Mouse (Mus musculus): ENCODE data around the gene Ankle2. TPM values are rescaled to one million over a fixed set of nuclear protein-coding genes. Genes with fewer than 3 reads are reported as not detected.

The Ankle2 gene
- polyA plus RNA-seq, 1 experiment from 2014 or later: 22.8 TPM

DNA sequence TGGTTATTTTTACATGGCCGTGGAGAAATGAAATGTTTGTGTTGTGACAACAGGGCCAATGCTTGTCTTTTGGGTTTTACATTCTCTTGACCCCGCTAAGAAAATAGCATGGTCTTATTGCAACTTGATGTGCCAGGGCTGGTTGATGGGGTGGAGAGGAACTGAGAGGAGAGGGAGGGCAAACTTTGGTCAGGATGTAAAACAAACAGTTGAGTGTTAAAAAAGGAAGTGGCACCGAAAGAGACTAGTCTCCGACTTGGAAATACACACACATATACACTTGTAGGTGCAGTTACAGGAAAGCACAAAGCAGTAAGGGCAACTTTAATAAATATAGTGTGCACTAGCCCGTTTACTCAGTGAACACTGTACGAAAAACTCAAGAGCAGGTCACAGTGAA is 1.5 kb downstream of the Ankle2 start:
- Histone ChIP-seq H3K27me3 (no peaks in the 10 kb centered on the region), H3K4me2 (peak overlapping the region; percentile 66), H3K9ac (no peak overlapping the region), H3K4me1 (replicated peaks) (peaks cover 24% of the 10 kb centered on the region), H3K36me3 (peaks cover 32% of the 10 kb centered on the region), H3K4me3 (peak overlapping the region; percentile 99; the same call in 1 of the 2 replicates), H3K27ac (no peak overlapping the region), H3K9me3 (no peaks in the 10 kb centered on the region)
- WGBS: 95% methylated on average over 6 of the region's 6 CpGs
- ATAC-seq (ENCODE audit: low FRiP score): no peak

DNA sequence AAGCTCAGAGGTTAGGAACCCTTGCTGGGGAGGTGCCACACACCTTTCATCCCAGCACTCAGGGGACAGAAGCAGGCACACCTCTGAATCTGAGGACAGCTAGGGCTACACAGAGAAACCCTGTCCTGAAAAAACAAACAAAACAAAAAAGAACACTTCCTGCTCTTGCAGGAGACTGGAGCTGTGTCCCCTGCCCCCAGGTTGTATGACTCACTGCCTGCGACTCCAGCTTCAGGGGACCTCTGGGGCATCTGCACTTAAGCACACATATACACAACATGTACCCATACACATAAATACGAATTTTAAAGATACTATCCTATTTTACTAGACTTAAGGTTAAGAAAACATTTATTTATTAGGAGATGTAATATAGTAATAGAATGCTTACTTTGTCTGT is 13.3 kb downstream of the Ankle2 start:
- Histone ChIP-seq H3K9ac (no peak overlapping the region), H3K9me3 (no peaks in the 10 kb centered on the region), H3K36me3 (peaks cover 94% of the 10 kb centered on the region), H3K27ac (no peak overlapping the region), H3K4me2 (no peak overlapping the region), H3K4me3 (no peak overlapping the region), H3K27me3 (no peaks in the 10 kb centered on the region), H3K4me1 (replicated peaks) (no peaks in the 10 kb centered on the region)
- ATAC-seq (ENCODE audit: low FRiP score): no peak
- WGBS: 89% methylated on average over 2 of the region's 2 CpGs

DNA sequence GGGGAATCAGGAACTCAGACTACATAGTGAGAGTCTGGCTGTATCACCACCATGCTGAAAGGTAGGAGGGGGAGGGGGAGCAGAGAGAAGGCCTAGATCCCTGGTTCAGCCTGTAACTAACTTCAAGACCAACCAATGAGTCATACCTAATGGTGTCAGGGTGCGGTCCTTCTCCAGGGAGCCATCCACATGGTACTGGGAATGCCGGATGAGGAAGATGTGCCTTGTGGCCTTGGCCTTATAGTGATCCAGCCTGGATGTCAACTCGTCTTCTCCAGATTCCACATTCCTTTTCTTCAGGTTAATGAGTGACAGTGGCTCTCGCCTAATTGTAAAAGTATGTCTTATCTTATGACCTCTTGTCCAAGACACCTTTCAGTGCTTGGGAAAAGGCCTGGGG is 36.1 kb downstream of the Ankle2 start:
- H3K9me3 ChIP-seq: no peaks in the 10 kb centered on the region
- no peak overlapping the region for H3K27ac ChIP-seq
- ATAC-seq (ENCODE audit: low FRiP score): no peak
- peaks cover 45% of the 10 kb centered on the region for H3K36me3 ChIP-seq
- no peak overlapping the region for H3K4me2 ChIP-seq
- 93% methylated on average over 4 of the region's 4 CpGs for WGBS
- H3K4me1 ChIP-seq (replicated peaks): peaks cover 18% of the 10 kb centered on the region
- no peak overlapping the region for H3K9ac ChIP-seq
- no peak overlapping the region for H3K4me3 ChIP-seq
- H3K27me3 ChIP-seq: no peaks in the 10 kb centered on the region

DNA sequence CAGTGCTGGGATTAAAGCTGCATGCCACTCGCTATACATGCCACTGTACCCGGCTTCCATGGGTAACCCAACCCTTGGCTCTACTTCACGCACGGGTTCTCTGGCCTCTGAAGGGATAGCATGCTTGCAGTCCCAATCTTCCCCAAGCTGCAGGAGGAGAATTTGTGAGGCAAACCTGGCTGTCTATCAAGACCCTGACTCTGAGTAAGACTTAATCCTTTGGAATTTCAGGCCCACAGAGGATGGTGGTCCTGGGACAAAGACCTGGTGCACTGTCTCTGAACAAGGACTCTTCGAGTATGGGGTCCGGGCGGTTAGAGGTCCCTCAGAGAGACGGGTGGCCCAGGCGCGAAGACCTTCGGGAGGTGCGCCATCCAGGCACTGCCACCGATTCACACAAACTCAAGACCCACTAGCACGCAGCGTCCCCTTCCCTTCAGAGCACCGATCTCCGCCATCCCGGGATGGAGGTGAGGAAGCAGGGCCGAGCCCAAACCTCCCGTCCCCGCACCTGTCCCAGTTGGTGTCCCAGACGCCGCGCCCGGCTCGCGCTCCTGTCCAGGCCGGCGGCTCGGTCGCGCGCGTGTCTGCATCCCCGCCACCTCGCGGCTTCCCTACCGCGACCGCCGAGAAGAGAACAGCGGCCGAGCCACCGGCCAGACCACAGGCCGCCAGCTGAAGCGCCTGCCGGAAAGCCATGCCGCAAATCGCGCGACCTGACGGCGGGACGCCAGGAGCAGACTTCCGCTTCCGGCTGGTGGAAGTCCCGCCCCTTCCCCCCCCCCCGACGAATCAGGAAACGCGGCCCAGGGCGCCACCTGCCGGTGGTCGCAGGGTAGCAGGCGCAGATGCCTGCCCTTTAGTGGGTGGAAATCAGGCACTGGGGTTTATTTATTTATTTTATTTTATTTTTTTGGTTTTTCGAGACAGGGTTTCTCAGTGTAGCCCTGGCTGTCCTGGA is 38.6 kb downstream of the Ankle2 start, which contains the start of gene Pgam5:
Gene Pgam5 (minus strand): TSS at position 773 of the 961 bp plus-strand sequence.
- H3K27ac ChIP-seq: peak within 1 kb of the TSS; percentile 76
- H3K4me3 ChIP-seq: peak within 1 kb of the TSS; percentile 98
- WGBS: under 1% methylated on average over 62 of the region's 66 CpGs
- peak; percentile 87 for ATAC-seq (ENCODE audit: low FRiP score)
- peak within 1 kb of the TSS; percentile 99 for H3K4me2 ChIP-seq
- H3K4me1 ChIP-seq (replicated peaks): peaks cover 18% of the 10 kb centered on the region
- no peaks in the 10 kb centered on the region for H3K27me3 ChIP-seq
- H3K36me3 ChIP-seq: peaks cover 33% of the 10 kb centered on the region
- no peaks in the 10 kb centered on the region for H3K9me3 ChIP-seq
- peak within 1 kb of the TSS; percentile 96 for H3K9ac ChIP-seq

DNA sequence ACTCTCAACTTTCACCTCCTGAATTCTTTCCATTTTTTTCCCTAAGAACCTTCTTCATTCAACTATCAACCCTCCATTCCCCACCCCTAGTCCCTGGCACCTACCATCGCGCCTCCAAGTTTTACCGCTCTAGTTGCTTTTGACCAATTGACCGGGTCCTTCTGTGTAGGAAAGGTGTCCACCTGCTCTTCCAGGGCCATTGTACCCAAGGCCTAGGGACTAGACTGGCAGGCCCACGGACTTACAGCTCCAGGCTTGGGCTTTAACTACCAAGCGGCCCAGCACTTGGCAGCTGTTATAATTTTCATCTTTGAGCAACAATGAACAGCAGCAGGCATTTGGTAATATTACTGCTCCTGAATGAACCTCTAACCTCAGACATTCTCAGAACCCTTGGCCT is 39.4 kb downstream of the Ankle2 start:
- WGBS: 90% methylated on average over 6 of the region's 6 CpGs
- Histone ChIP-seq H3K9ac (no peak overlapping the region), H3K9me3 (no peaks in the 10 kb centered on the region), H3K27ac (no peak overlapping the region), H3K4me1 (replicated peaks) (peaks cover 18% of the 10 kb centered on the region), H3K27me3 (no peaks in the 10 kb centered on the region), H3K4me2 (no peak overlapping the region), H3K36me3 (peaks cover 24% of the 10 kb centered on the region), H3K4me3 (no peak overlapping the region)
- peak; percentile 9; the same call in 1 of the 2 replicates for ATAC-seq (ENCODE audit: low FRiP score)

DNA sequence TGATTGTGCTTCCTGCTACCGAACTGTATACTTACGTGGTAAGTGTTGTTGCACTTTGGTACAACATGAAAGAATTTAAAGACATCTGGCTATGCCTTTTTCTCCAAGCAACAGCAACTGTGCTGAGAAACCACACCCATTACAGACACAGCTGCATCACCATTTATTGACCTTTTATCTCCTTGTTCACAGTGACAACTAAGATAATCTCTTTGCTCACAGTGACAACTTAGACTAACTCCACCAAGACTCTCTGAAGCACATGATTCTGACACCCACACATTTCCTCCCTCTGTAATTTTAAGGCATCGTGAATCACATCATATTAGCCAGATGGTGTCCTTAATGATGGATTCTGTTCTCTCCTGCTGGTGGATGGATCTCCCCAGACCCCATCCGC is 43.3 kb downstream of the Ankle2 start:
- Histone ChIP-seq H3K9me3 (no peaks in the 10 kb centered on the region), H3K4me1 (replicated peaks) (peaks cover under 1% of the 10 kb centered on the region), H3K27me3 (no peaks in the 10 kb centered on the region), H3K36me3 (no peaks in the 10 kb centered on the region), H3K4me2 (no peak overlapping the region), H3K27ac (no peak overlapping the region), H3K9ac (no peak overlapping the region), H3K4me3 (no peak overlapping the region)
- 92% methylated on average over 4 of the region's 4 CpGs for WGBS
- ATAC-seq (ENCODE audit: low FRiP score): no peak

DNA sequence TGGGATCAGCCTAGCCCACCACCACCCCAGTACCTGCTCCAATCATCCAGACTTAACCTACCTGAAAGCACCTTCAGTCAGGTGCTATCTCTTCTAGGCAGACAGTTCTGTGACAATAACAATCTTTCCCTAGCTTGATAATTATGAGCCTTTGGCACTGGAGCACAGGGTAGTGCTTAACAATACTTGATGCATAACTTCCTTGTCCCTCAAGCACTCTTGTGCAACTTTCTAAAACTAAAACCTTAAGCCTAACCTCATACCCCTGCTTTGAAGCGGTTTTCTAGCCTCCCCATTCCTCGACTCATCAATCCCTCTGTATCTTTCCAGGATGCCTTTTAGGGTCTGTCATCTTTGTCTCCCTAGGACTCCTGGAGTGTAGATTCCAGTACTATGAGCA is 44.0 kb downstream of the Ankle2 start:
- ATAC-seq (ENCODE audit: low FRiP score): no peak
- no peak overlapping the region for H3K4me2 ChIP-seq
- no peak overlapping the region for H3K27ac ChIP-seq
- no peaks in the 10 kb centered on the region for H3K36me3 ChIP-seq
- no peaks in the 10 kb centered on the region for H3K9me3 ChIP-seq
- no peaks in the 10 kb centered on the region for H3K4me1 ChIP-seq (replicated peaks)
- no peak overlapping the region for H3K4me3 ChIP-seq
- H3K9ac ChIP-seq: no peak overlapping the region
- WGBS: 74% methylated on average over 2 of the region's 2 CpGs
- no peaks in the 10 kb centered on the region for H3K27me3 ChIP-seq

DNA sequence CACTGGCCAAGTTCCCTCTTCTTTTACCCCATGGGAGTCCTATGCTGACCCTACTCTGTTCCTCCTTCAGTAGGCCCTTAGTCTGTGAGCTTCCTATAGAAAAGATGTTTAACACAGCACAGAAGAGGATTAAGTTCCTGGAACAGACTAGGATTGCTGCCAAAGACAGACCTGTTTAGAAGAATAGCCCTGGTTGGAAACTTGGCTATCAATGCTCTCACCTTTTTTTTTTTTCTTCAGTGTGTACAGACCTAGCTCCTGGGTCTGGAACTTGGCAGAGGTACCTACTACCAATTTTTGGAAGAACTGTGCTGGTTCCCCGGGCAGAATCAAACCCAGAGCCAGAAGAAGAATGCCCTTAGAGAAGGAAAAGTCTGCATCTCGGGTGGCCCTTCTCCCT is 45.6 kb downstream of the Ankle2 start:
- H3K9me3 ChIP-seq: no peaks in the 10 kb centered on the region
- no peak for ATAC-seq (ENCODE audit: low FRiP score)
- H3K9ac ChIP-seq: no peak overlapping the region
- no peak overlapping the region for H3K4me2 ChIP-seq
- H3K27me3 ChIP-seq: no peaks in the 10 kb centered on the region
- 76% methylated on average over 2 of the region's 2 CpGs for WGBS
- H3K27ac ChIP-seq: no peak overlapping the region
- H3K36me3 ChIP-seq: no peaks in the 10 kb centered on the region
- H3K4me1 ChIP-seq (replicated peaks): no peaks in the 10 kb centered on the region
- H3K4me3 ChIP-seq: no peak overlapping the region

DNA sequence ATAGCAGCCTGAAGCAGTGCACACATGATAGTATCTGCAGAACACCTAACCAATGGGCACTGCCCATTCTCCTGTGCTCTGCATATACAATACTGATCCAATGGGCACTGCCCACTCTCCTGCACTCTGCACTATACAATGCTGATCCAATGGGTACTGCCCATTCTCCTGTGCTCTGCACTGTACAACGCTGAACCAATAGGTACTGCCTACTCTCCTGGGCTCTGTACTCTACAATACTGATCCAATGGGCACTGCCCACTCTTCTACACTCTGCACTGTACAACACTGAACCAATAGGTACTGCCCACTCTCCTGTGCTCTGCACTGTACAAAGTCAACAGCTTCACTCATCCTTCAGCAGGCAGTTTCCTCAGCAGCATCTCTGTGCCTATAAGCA is 46.1 kb downstream of the Ankle2 start:
- Histone ChIP-seq H3K4me2 (no peak overlapping the region), H3K36me3 (no peaks in the 10 kb centered on the region), H3K9me3 (no peaks in the 10 kb centered on the region), H3K9ac (no peak overlapping the region), H3K27ac (no peak overlapping the region), H3K27me3 (no peaks in the 10 kb centered on the region), H3K4me1 (replicated peaks) (no peaks in the 10 kb centered on the region), H3K4me3 (no peak overlapping the region)
- no peak for ATAC-seq (ENCODE audit: low FRiP score)
- 84% methylated on average over 1 of the region's 1 CpGs for WGBS

DNA sequence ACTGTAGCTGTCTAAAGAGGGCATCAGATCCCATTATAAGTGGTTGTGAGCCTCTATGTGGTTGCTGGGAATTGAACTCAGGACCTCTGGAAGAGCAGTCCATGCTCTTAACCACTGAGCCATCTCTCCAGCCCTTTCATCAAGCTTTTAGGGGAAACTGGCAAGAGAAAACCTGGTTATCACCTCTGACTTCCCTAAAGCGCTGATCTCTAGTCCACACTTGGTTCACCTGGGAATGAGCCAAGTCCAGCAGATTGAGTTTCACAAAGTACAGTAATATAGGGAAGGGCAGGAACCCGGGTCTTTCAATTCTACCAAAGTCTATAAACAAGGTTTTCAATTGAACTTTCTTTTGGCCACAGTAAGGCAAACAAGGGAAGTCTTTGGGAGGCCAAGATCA is 51.2 kb downstream of the Ankle2 start:
- peaks cover 23% of the 10 kb centered on the region for H3K27me3 ChIP-seq
- H3K4me3 ChIP-seq: no peak overlapping the region
- H3K9me3 ChIP-seq: no peaks in the 10 kb centered on the region
- ATAC-seq (ENCODE audit: low FRiP score): no peak
- no peak overlapping the region for H3K4me2 ChIP-seq
- 76% methylated on average over 2 of the region's 2 CpGs for WGBS
- no peak overlapping the region for H3K9ac ChIP-seq
- no peaks in the 10 kb centered on the region for H3K36me3 ChIP-seq
- H3K27ac ChIP-seq: no peak overlapping the region
- H3K4me1 ChIP-seq (replicated peaks): peaks cover 11% of the 10 kb centered on the region; the same call in 1 of the 2 replicates

DNA sequence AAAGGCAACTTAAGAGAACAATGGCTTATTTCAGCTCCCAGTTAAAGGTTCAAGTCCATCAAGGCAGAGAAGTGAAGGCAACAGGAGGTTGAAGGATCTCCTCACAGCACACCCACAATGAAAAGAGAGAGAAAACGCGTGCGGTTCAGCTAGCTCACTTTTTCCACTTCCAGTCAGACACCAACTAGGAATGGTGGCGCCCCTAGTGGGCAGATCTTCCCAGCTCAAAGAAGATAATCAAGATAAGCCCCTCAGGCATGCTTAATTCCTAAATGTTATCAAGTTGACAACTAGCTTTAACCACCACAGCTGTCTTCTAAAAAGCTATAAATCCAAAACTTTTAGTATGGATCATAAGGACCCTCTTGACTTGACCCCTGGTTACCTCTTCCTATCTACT is 53.7 kb downstream of the Ankle2 start:
- ATAC-seq (ENCODE audit: low FRiP score): no peak
- Histone ChIP-seq H3K9ac (no peak overlapping the region), H3K4me1 (replicated peaks) (peaks cover 14% of the 10 kb centered on the region; the same call in 1 of the 2 replicates), H3K36me3 (no peaks in the 10 kb centered on the region; the same call in 1 of the 2 replicates), H3K4me3 (0 out of 2 replicates have a peak overlapping the region, but pooled peaks have one; percentile 74), H3K9me3 (no peaks in the 10 kb centered on the region), H3K27me3 (peaks cover 23% of the 10 kb centered on the region), H3K4me2 (no peak overlapping the region), H3K27ac (no peak overlapping the region)
- WGBS: 12% methylated on average over 4 of the region's 4 CpGs

DNA sequence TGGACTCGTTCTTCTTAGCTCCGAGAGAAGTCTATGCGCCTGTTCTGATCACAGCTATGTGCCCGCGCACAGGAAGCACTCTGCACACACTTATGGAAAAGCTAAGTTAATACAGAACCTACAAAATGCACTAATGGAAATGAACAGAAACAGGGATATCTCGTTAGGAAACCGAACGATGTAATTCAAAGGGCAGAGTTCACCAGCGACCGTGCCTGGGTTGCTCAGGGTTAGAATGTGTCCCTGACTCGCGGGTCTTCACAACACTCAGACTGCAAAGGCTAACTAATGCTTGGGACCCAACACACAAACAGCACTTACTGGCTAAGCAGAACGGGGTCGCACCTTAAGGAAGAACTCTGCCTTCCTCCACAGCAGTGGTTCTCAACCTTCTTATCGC is 54.4 kb downstream of the Ankle2 start:
- Histone ChIP-seq H3K9me3 (no peaks in the 10 kb centered on the region), H3K4me3 (peak overlapping the region; percentile 74), H3K27ac (no peak overlapping the region), H3K4me2 (peak overlapping the region; percentile 91), H3K4me1 (replicated peaks) (peaks cover 14% of the 10 kb centered on the region; the same call in 1 of the 2 replicates), H3K9ac (peak overlapping the region; percentile 82; the same call in 1 of the 2 replicates), H3K27me3 (peaks cover 23% of the 10 kb centered on the region), H3K36me3 (no peaks in the 10 kb centered on the region; the same call in 1 of the 2 replicates)
- ATAC-seq (ENCODE audit: low FRiP score): no peak
- WGBS: 6% methylated on average over 15 of the region's 15 CpGs
